Mouse (Mus musculus) cerebellum, adult 2 months (tissue): ENCODE measurements around the gene Gm15023. TPM values are rescaled to one million over a fixed set of nuclear protein-coding genes. Genes with fewer than 3 reads are reported as not detected.
A peak's percentile ranks its signal among the peaks of the same experiment; 100 is the strongest.
"Not testable (repeated sequence)": the region's sequence is repeated elsewhere in the genome, so short reads cannot be mapped to it uniquely, and the experiment has no call there.

Source experiments
- DNase-seq, 2 experiments: peaks; one replicate each; pipeline ENCODE4 v3.0.0; 2021
- H3K27ac ChIP-seq: fragments of 200-500 bp; 2 replicates; pipeline ENCODE4 v1.5.1; 2012; ENCODE audit warnings: low read length, control low read depth, inconsistent platforms; ENCODE audit not compliant: insufficient read depth
- H3K27me3 ChIP-seq: fragments of 200-500 bp; 2 replicates; pipeline ENCODE4 v1.6.1; 2012; ENCODE audit warnings: inconsistent platforms, mild to moderate bottlenecking, low read length, moderate library complexity; ENCODE audit not compliant: control insufficient read depth, insufficient read depth
- H3K4me1 ChIP-seq: fragments of 200-500 bp; 2 replicates; pipeline ENCODE4 v1.6.1; 2011; ENCODE audit warnings: low read length; ENCODE audit not compliant: control insufficient read depth, insufficient read depth
- H3K4me3 ChIP-seq: fragments of 200-500 bp; replicated peaks from 2 replicates; pipeline ENCODE3; 2011; ENCODE audit warnings: mild to moderate bottlenecking, low read depth, low read length, control low read depth; ENCODE audit not compliant: insufficient read depth
- CTCF ChIP-seq: fragments of 200-500 bp; IDR thresholded peaks from 2 replicates; pipeline ENCODE4 v1.5.1; 2011; ENCODE audit warnings: low read depth, mild to moderate bottlenecking, control low read depth, low read length, moderate library complexity, borderline replicate concordance; ENCODE audit not compliant: insufficient read depth
- POLR2A ChIP-seq: fragments of 200-500 bp; IDR thresholded peaks from 2 replicates; pipeline ENCODE4 v1.6.1; 2011; ENCODE audit warnings: low read length, control low read depth, borderline replicate concordance; ENCODE audit not compliant: insufficient read depth
- WGBS: fragments of 180-500 bp; shearing (Covaris S2); methylation state at CpG from one replicate; pipeline ENCODE4 v1.1.7; 2018; 5-methylcytosine and 5-hydroxymethylcytosine counted together
- polyA plus RNA-seq: library from polyadenylated mRNA; depleted of rRNA; stranded (reverse); fragments of >200 nt; gene quantifications from 2 replicates; pipeline ENCODE4 v1.2.3, GENCODE M21; 2012; rRNA removed

Gene Gm15023
- polyA plus RNA-seq, result not detected in 2 replicates

- H3K4me1 ChIP-seq, DNase-seq, H3K27me3 ChIP-seq, H3K27ac ChIP-seq, H3K4me3 ChIP-seq: not testable (repeated sequence)
- WGBS, result 89% methylated on average over 5 of the region's 14 CpGs
Observed at GRCm38 (mm10) chrX:135177532-135177931, at the start of gene Gm15023. Gm15023 (minus strand) TSS chrX:135177632.

GRCm38 (mm10) chrX:135210436-135211221, 33.2 kb upstream of the Gm15023 start, which contains the start of gene Tceal6:
Tceal6 (minus strand) TSS chrX:135210687.
- DNase-seq, result peak; percentile 45 to 54
- H3K27me3 ChIP-seq, result no peaks in the 10 kb centered on the region
- TF ChIP-seq CTCF (no peak), POLR2A (no peak)
- no peak within 1 kb of the TSS for H3K27ac ChIP-seq
- H3K4me3 ChIP-seq, result peak within 1 kb of the TSS; percentile 98
- WGBS, result 12% methylated on average over 12 of the region's 13 CpGs
- H3K4me1 ChIP-seq, result no peaks in the 10 kb centered on the region; the same call in 1 of the 2 replicates

GRCm38 (mm10) chrX:135209773-135210435, 32.5 kb upstream of the Gm15023 start:
- not testable (repeated sequence) for H3K4me1 ChIP-seq, H3K27ac ChIP-seq, H3K27me3 ChIP-seq
- WGBS, result 6% methylated on average over 21 of the region's 21 CpGs
- peak overlapping the region; percentile 98 for H3K4me3 ChIP-seq
- peak; percentile 18 to 34 for DNase-seq

- H3K4me1 ChIP-seq, DNase-seq, H3K27me3 ChIP-seq, H3K27ac ChIP-seq, H3K4me3 ChIP-seq: not testable (repeated sequence)
- no CpG with 5 or more reads among the region's 6 CpGs for WGBS
Observed at GRCm38 (mm10) chrX:135189924-135190323, 12.5 kb upstream of the Gm15023 start.

- H3K27ac ChIP-seq, H3K27me3 ChIP-seq, H3K4me1 ChIP-seq, DNase-seq, H3K4me3 ChIP-seq: not testable (repeated sequence)
- no CpG with 5 or more reads among the region's 3 CpGs for WGBS
Observed at GRCm38 (mm10) chrX:135188661-135189060, 11.2 kb upstream of the Gm15023 start.

Other genes starting within 250 kb of the Gm15023 start
- gene Nxf2, start 212.9 kb downstream of the Gm15023 start, polyA plus RNA-seq, result 0.05 and 0.10 TPM in 2 replicates
- gene Zmat1, start 168.4 kb downstream of the Gm15023 start, polyA plus RNA-seq, result 6.9 TPM in 2 replicates
- 92.1 and 105 TPM in 2 replicates for gene Tceal6, start 33.1 kb upstream of the Gm15023 start, polyA plus RNA-seq
- gene Pramel3, start 124.7 kb upstream of the Gm15023 start, polyA plus RNA-seq, result not detected in 2 replicates
- not detected in 2 replicates for gene Gm5128, start 195.7 kb upstream of the Gm15023 start, polyA plus RNA-seq